Mouse (Mus musculus): ENCODE data around the gene Ss18l1.

DNA sequence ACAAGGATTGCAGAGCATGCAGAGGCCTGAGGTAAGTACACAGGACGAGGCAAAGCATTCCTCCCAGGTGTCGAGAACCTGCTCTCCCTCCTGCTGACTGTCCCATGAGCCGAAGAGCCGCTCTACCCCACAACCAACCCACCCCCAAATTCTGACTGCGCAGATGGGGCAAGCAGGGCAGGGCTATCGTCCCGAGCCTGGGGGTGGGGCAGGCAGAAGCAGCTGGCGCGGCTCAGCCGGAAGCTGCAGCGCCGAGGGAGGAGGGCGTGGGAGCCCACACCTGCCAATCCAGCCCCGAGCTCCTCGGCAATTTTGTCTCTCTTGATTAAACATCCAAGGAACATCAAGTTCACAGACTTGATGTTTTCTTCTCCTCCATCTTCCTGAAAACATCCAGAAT lies 57.2 kb downstream of the Ss18l1 start:
- TF ChIP-seq GATA1 (IDR thresholded peaks at IDR 0.05; ENCODE audit: borderline replicate concordance, low read length) (no peak), FLI1 (IDR thresholded peaks at IDR 0.05; ENCODE audit: low read length) (no peak)

All from megakaryocyte, embryonic 14.5 days (primary cell).